Mouse (Mus musculus) erythroblast, embryonic 14.5 days (primary cell): ENCODE data around the gene Jagn1.

ENCODE experiments used
- GATA1 ChIP-seq: IDR thresholded peaks from 2 replicates; pipeline ENCODE4 v1.6.1; 2012; ENCODE audit warnings: low read length, inconsistent platforms, mixed read lengths
- TAL1 ChIP-seq: IDR thresholded peaks from 3 replicates; pipeline ENCODE4 v1.6.1; 2012; ENCODE audit warnings: low read length, inconsistent platforms, mixed read lengths

- no peak for TF ChIP-seq GATA1
- TF ChIP-seq TAL1, result no peak
Observed at GRCm38 (mm10) chr6:113440686-113441085, 1.7 kb upstream of the Jagn1 start.
